Mouse (Mus musculus) megakaryocyte-erythroid progenitor cell, adult 5-6 weeks (primary cell): ENCODE results near the gene Catsperz. TPM values are rescaled to one million over a fixed set of nuclear protein-coding genes. Genes with fewer than 3 reads are reported as not detected.

ENCODE experiments used
- ATAC-seq: replicated peaks from 2 replicates; pipeline ENCODE4 v1.8.0; 2016; ENCODE audit warnings: mild to moderate bottlenecking, inconsistent platforms; ENCODE audit not compliant: severe bottlenecking, poor library complexity, low FRiP score, low TSS enrichment
- total RNA-seq, 2 experiments: library from RNA; stranded (forward) in 1 of 2; stranded (reverse) in 1 of 2; fragments of 200-1000, 215-1000 nt in 1 of 2; fragments of >200 nt in 1 of 2; fragmentation: Nextera tagmentation in 1 of 2; gene quantifications; 2 replicates each; pipeline ENCODE4 v1.2.3; 2014 to 2017

Catsperz gene
- total RNA-seq, 2 experiments from 2014 or later = not detected

DNA sequence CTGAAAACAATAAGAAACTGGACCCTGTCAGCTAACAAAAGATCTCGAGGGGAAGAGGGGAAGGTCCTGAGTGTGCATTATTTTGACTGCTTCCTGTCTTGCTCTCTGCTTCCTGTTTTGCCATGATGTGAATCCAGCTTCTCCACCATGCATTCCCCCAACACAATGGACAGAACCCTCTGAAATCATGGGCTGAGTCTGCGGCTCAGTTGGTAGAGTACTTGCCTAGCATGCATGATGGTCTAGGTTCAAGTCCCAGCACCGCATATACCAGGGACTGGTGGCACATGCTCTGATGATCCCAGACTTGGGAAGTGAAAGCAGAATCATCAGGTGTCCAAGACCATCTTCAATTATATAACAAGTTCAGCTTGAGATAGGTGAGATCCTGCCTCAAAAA, 52.5 kb downstream of the Catsperz start:
- no peak for ATAC-seq

Other genes with a start within 250 kb of the Catsperz start
- gene Rps6ka4, start 84.7 kb downstream of the Catsperz start, total RNA-seq (2014; fragmentation: Nextera tagmentation) = 7.3 and 9.4 TPM in 2 replicates
- 5.4 and 10.2 TPM in 2 replicates for gene Rps6ka4, start 84.7 kb downstream of the Catsperz start, total RNA-seq (2017)
- gene Ccdc88b, start 67.2 kb downstream of the Catsperz start, total RNA-seq (2014; fragmentation: Nextera tagmentation) = 10.1 and 17.8 TPM in 2 replicates
- gene Ccdc88b, start 67.2 kb downstream of the Catsperz start, total RNA-seq (2017) = 14.9 and 17.8 TPM in 2 replicates
- 185 and 221 TPM in 2 replicates for gene Trmt112, start 15.7 kb downstream of the Catsperz start, total RNA-seq (2014; fragmentation: Nextera tagmentation)
- gene Trmt112, start 15.7 kb downstream of the Catsperz start, total RNA-seq (2017) = 235 and 364 TPM in 2 replicates
- gene Prdx5, start 15.3 kb downstream of the Catsperz start, total RNA-seq (2014; fragmentation: Nextera tagmentation) = 76.5 and 87.1 TPM in 2 replicates
- gene Prdx5, start 15.3 kb downstream of the Catsperz start, total RNA-seq (2017) = 101 and 126 TPM in 2 replicates
- 14.1 and 18.9 TPM in 2 replicates for gene Esrra, start 3.6 kb downstream of the Catsperz start, total RNA-seq (2014; fragmentation: Nextera tagmentation)
- gene Esrra, start 3.6 kb downstream of the Catsperz start, total RNA-seq (2017) = 10.8 and 18.4 TPM in 2 replicates
- gene Kcnk4, start 9.1 kb upstream of the Catsperz start, total RNA-seq (2014; fragmentation: Nextera tagmentation) = not detected in 2 replicates
- not detected in 2 replicates for gene Kcnk4, start 9.1 kb upstream of the Catsperz start, total RNA-seq (2017)
- 17.5 and 20.6 TPM in 2 replicates for gene Bad, start 16.5 kb upstream of the Catsperz start, total RNA-seq (2014; fragmentation: Nextera tagmentation)
- 29.0 and 39.2 TPM in 2 replicates for gene Bad, start 16.5 kb upstream of the Catsperz start, total RNA-seq (2017)
- gene Gpr137, start 17.1 kb upstream of the Catsperz start, total RNA-seq (2014; fragmentation: Nextera tagmentation) = 8.0 and 16.1 TPM in 2 replicates
- gene Gpr137, start 17.1 kb upstream of the Catsperz start, total RNA-seq (2017) = 7.0 and 15.7 TPM in 2 replicates
- 316 and 412 TPM in 2 replicates for gene Ppp1r14b, start 49.6 kb upstream of the Catsperz start, total RNA-seq (2014; fragmentation: Nextera tagmentation)
- gene Ppp1r14b, start 49.6 kb upstream of the Catsperz start, total RNA-seq (2017) = 174 and 192 TPM in 2 replicates
- 12.1 and 18.6 TPM in 2 replicates for gene Plcb3, start 51.1 kb upstream of the Catsperz start, total RNA-seq (2014; fragmentation: Nextera tagmentation)
- gene Plcb3, start 51.1 kb upstream of the Catsperz start, total RNA-seq (2017) = 4.3 and 4.8 TPM in 2 replicates
- gene Fkbp2, start 55.1 kb upstream of the Catsperz start, total RNA-seq (2014; fragmentation: Nextera tagmentation) = 63.5 and 120 TPM in 2 replicates
- gene Fkbp2, start 55.1 kb upstream of the Catsperz start, total RNA-seq (2017) = 72.8 and 85.4 TPM in 2 replicates
- gene Vegfb, start 62.3 kb upstream of the Catsperz start, total RNA-seq (2014; fragmentation: Nextera tagmentation) = 56.3 and 71.4 TPM in 2 replicates
- gene Vegfb, start 62.3 kb upstream of the Catsperz start, total RNA-seq (2017) = 13.2 and 16.9 TPM in 2 replicates
- gene Dnajc4, start 67.2 kb upstream of the Catsperz start, total RNA-seq (2014; fragmentation: Nextera tagmentation) = 15.0 and 17.0 TPM in 2 replicates
- 8.5 and 11.5 TPM in 2 replicates for gene Dnajc4, start 67.2 kb upstream of the Catsperz start, total RNA-seq (2017)
- 11.1 TPM in 2 replicates for gene Nudt22, start 70.7 kb upstream of the Catsperz start, total RNA-seq (2014; fragmentation: Nextera tagmentation)
- 5.4 and 6.5 TPM in 2 replicates for gene Nudt22, start 70.7 kb upstream of the Catsperz start, total RNA-seq (2017)
- 0.57 and 1.9 TPM in 2 replicates for gene Trpt1, start 70.8 kb upstream of the Catsperz start, total RNA-seq (2014; fragmentation: Nextera tagmentation)
- gene Trpt1, start 70.8 kb upstream of the Catsperz start, total RNA-seq (2017) = 3.4 TPM in 1 of 2 replicates, not detected in the other
- 151 and 153 TPM in 2 replicates for gene Fermt3, start 94.1 kb upstream of the Catsperz start, total RNA-seq (2014; fragmentation: Nextera tagmentation)
- gene Fermt3, start 94.1 kb upstream of the Catsperz start, total RNA-seq (2017) = 220 and 247 TPM in 2 replicates
- 183 and 212 TPM in 2 replicates for gene Stip1, start 114.6 kb upstream of the Catsperz start, total RNA-seq (2014; fragmentation: Nextera tagmentation)
- 309 and 310 TPM in 2 replicates for gene Stip1, start 114.6 kb upstream of the Catsperz start, total RNA-seq (2017)
- 19.1 and 25.9 TPM in 2 replicates for gene Macrod1, start 131.4 kb upstream of the Catsperz start, total RNA-seq (2014; fragmentation: Nextera tagmentation)
- gene Macrod1, start 131.4 kb upstream of the Catsperz start, total RNA-seq (2017) = 6.1 and 10.3 TPM in 2 replicates
- not detected in 2 replicates for gene Flrt1, start 180.3 kb upstream of the Catsperz start, total RNA-seq (2014; fragmentation: Nextera tagmentation)
- not detected in 2 replicates for gene Flrt1, start 180.3 kb upstream of the Catsperz start, total RNA-seq (2017)